Mouse (Mus musculus): Measurements from ENCODE around the gene Ostm1. TPM values are rescaled to one million over a fixed set of nuclear protein-coding genes. Genes with fewer than 3 reads are reported as not detected.

Gene Ostm1
- polyA plus RNA-seq, 1 experiment from 2014 or later, result 21.7 TPM

GRCm38 (mm10) chr10:42613075-42613474 lies 29.5 kb downstream of the Ostm1 start:
- Histone ChIP-seq H3K9me3 (no peaks in the 10 kb centered on the region), H3K36me3 (no peaks in the 10 kb centered on the region), H3K4me2 (replicated peaks) (no peak overlapping the region), H3K9ac (no peak overlapping the region), H3K27ac (no peak overlapping the region), H3K27me3 (replicated peaks) (peaks cover 85% of the 10 kb centered on the region), H3K4me3 (no peak overlapping the region), H3K4me1 (peaks cover 6% of the 10 kb centered on the region)
- ATAC-seq (ENCODE audit: low FRiP score, low read depth), result no peak
- 5% methylated on average over 12 of the region's 12 CpGs for WGBS

GRCm38 (mm10) chr10:42613639-42614381 lies 30.2 kb downstream of the Ostm1 start:
- Histone ChIP-seq H3K9me3 (no peaks in the 10 kb centered on the region), H3K27me3 (replicated peaks) (peaks cover 86% of the 10 kb centered on the region), H3K27ac (no peak overlapping the region), H3K4me2 (replicated peaks) (peak overlapping the region; percentile 64), H3K4me3 (peak overlapping the region; percentile 27), H3K4me1 (peaks cover 6% of the 10 kb centered on the region), H3K9ac (no peak overlapping the region), H3K36me3 (no peaks in the 10 kb centered on the region)
- WGBS, result under 1% methylated on average over 40 of the region's 40 CpGs
- ATAC-seq (ENCODE audit: low FRiP score, low read depth), result peak; percentile 50; the same call in 1 of the 2 replicates

DNA sequence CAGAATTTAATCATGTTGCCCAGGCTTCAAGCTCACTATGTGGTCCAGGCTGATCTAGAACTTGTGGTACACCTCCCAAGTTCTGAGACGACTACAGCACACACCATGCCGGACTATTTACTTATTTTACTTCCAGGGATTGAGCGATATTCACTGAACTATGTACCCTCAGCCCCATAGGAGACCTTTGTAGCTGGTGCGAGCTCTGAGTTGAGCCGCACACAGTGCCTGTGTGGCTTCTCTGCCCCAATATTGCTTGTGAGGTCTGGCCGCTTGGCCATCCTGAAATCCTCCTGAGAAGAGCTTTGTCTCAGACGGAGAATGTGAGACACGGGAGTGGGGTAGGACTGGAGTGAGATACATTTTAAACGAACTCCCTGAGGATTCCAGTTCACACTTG lies 31.1 kb downstream of the Ostm1 start:
- H3K9ac ChIP-seq, result no peak overlapping the region
- peaks cover 91% of the 10 kb centered on the region for H3K27me3 ChIP-seq (replicated peaks)
- no peak overlapping the region for H3K4me3 ChIP-seq
- no peaks in the 10 kb centered on the region for H3K36me3 ChIP-seq
- no peaks in the 10 kb centered on the region for H3K9me3 ChIP-seq
- WGBS, result 5% methylated on average over 9 of the region's 9 CpGs
- no peak overlapping the region for H3K27ac ChIP-seq
- H3K4me1 ChIP-seq, result peaks cover 6% of the 10 kb centered on the region
- no peak overlapping the region for H3K4me2 ChIP-seq (replicated peaks)
- ATAC-seq (ENCODE audit: low FRiP score, low read depth), result no peak

GRCm38 (mm10) chr10:42618291-42618690 lies 34.7 kb downstream of the Ostm1 start:
- Histone ChIP-seq H3K27me3 (replicated peaks) (peaks cover 92% of the 10 kb centered on the region), H3K4me3 (no peak overlapping the region), H3K4me1 (peaks cover 6% of the 10 kb centered on the region), H3K4me2 (replicated peaks) (no peak overlapping the region), H3K27ac (no peak overlapping the region), H3K9me3 (no peaks in the 10 kb centered on the region), H3K36me3 (no peaks in the 10 kb centered on the region), H3K9ac (no peak overlapping the region)
- 27% methylated on average over 2 of the region's 2 CpGs for WGBS
- ATAC-seq (ENCODE audit: low FRiP score, low read depth), result no peak

DNA sequence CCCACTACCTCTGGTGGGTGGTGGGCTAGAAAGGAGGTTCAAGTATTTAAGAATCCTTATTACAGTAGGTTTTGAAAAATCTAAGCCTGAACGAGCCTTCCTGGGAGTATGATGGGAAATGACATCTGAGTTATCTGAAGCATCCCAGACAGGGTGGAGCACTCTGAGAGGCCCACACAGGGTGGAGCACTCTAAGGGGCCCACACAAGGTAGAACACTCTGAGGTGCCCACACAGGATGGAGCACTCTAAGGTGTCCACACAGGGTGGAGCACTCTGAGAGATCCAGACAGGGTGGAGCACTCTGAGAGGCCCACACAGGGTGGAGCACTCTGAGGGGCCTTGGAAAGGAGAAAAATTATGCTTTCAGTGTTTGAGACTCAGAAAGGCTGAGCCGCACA lies 42.3 kb downstream of the Ostm1 start:
- peaks cover 93% of the 10 kb centered on the region for H3K27me3 ChIP-seq (replicated peaks)
- no peak overlapping the region for H3K9ac ChIP-seq
- no peaks in the 10 kb centered on the region for H3K36me3 ChIP-seq
- no peak for ATAC-seq (ENCODE audit: low FRiP score, low read depth)
- peaks cover 4% of the 10 kb centered on the region; the same call in 1 of the 2 replicates for H3K4me1 ChIP-seq
- H3K4me2 ChIP-seq (replicated peaks), result no peak overlapping the region
- H3K9me3 ChIP-seq, result no peaks in the 10 kb centered on the region
- no peak overlapping the region for H3K27ac ChIP-seq
- H3K4me3 ChIP-seq, result no peak overlapping the region
- 80% methylated on average over 2 of the region's 2 CpGs for WGBS

DNA sequence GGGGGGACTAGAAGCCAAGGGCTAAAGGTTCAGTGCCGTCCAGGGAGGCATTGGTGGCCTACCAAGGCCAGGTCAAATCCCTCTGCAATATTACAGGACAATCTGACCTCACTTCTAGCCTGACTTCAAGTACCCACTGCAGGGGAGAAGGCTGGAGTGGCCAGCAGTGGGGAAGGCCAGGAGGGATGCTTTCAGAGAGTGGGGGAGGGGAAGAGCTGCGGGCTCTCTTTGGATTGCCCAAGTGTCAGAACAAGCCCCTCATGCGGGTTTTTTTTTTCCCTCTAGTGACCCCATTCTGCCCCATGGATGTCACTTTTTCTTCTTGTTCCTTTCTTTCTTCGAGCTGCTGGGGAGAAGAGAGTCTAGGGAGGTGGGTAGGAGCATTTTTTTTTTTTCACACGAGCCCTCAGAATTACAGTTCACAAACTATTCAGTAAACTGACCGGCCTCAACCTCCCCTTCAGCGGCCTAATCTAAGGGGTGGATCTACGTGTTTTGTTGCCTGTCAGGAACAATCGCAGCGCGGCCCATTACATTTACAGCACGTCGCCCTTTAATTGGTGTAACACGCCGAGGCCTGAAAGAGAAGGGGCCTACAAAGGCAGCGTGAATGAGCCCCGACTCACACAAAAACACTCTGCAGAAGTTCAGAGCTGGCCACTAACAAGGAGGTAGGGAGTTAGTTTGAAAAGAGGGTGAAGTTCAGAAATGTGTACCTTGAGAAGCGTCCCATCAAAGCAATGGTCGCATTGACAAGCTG lies 47.2 kb downstream of the Ostm1 start:
- Histone ChIP-seq H3K4me1 (peaks cover 28% of the 10 kb centered on the region), H3K27me3 (replicated peaks) (peaks cover 92% of the 10 kb centered on the region), H3K4me2 (replicated peaks) (peak overlapping the region; percentile 54), H3K27ac (no peak overlapping the region), H3K4me3 (no peak overlapping the region), H3K36me3 (no peaks in the 10 kb centered on the region), H3K9ac (no peak overlapping the region), H3K9me3 (no peaks in the 10 kb centered on the region)
- WGBS, result 1% methylated on average over 19 of the region's 19 CpGs
- ATAC-seq (ENCODE audit: low FRiP score, low read depth), result peak; percentile 58

DNA sequence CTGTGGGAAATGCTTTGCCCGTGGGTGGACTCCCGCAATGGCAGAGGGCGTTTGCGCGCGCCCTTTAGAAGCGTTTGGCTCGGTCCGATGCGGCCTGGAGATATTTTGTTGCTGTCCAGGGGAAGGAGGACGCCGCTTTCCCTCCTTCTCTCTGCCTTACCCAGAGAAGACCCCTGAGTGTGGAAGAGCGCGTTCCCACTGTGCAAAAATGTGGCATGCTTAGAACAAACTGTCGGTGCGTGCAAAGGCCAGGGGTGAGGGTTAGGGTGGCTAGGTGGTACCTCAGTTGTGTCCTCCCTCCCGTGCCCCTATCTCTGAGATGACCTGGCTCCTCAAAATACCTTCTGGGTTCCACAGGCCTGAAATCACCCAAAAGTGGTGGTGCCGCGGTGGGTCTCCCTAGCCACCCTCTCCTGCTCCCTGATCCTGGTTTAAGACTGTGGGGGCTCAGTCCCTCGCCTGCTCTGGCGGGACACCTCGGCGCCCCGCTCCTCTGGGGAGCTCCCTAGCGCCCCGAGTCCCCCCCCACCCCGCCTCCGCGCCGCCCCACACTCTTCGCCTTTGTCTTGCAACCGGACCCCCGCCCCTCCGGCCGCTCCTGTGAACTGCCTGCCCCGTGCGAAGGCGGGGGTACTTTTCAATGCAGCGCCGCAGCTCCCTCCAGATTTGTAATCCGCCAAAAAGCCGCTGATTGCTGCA lies 48.3 kb downstream of the Ostm1 start:
- Histone ChIP-seq H3K4me3 (peak overlapping the region; percentile 23), H3K9me3 (no peaks in the 10 kb centered on the region), H3K36me3 (no peaks in the 10 kb centered on the region), H3K9ac (no peak overlapping the region), H3K27me3 (replicated peaks) (peaks cover 92% of the 10 kb centered on the region), H3K4me1 (peaks cover 34% of the 10 kb centered on the region), H3K4me2 (replicated peaks) (peak overlapping the region; percentile 54), H3K27ac (no peak overlapping the region)
- WGBS, result 1% methylated on average over 42 of the region's 42 CpGs
- no peak for ATAC-seq (ENCODE audit: low FRiP score, low read depth)

- under 1% methylated on average over 39 of the region's 39 CpGs for whole genome bisulfite sequencing
- no peaks in the 10 kb centered on the region for H3K9me3 ChIP-seq
- peaks cover 34% of the 10 kb centered on the region for H3K4me1 ChIP-seq
- peaks cover 91% of the 10 kb centered on the region for H3K27me3 ChIP-seq (replicated peaks)
- H3K9ac ChIP-seq, result no peak overlapping the region
- H3K27ac ChIP-seq, result no peak overlapping the region
- peak overlapping the region; percentile 23; the same call in 1 of the 2 replicates for H3K4me3 ChIP-seq
- ATAC-seq (ENCODE audit: low FRiP score, low read depth), result no peak
- no peaks in the 10 kb centered on the region for H3K36me3 ChIP-seq
- H3K4me2 ChIP-seq (replicated peaks), result peak overlapping the region; percentile 54
Measured at GRCm38 (mm10) chr10:42632453-42633360, 49.1 kb downstream of the Ostm1 start.

- no peak overlapping the region for H3K9ac ChIP-seq
Measured at GRCm38 (mm10) chr10:42633361-42634121, 49.9 kb downstream of the Ostm1 start.

GRCm38 (mm10) chr10:42634122-42634720 lies 50.6 kb downstream of the Ostm1 start:
- Histone ChIP-seq H3K36me3 (no peaks in the 10 kb centered on the region), H3K4me3 (no peak overlapping the region), H3K27me3 (replicated peaks) (peaks cover 86% of the 10 kb centered on the region), H3K9me3 (no peaks in the 10 kb centered on the region), H3K4me1 (peaks cover 34% of the 10 kb centered on the region), H3K27ac (no peak overlapping the region), H3K4me2 (replicated peaks) (no peak overlapping the region), H3K9ac (no peak overlapping the region)
- WGBS, result 2% methylated on average over 8 of the region's 8 CpGs
- ATAC-seq (ENCODE audit: low FRiP score, low read depth), result no peak

More at GRCm38 (mm10) chr10:42633361-42634121, 49.9 kb downstream of the Ostm1 start:
- peaks cover 91% of the 10 kb centered on the region for H3K27me3 ChIP-seq (replicated peaks)
- no peak overlapping the region for H3K27ac ChIP-seq
- H3K4me3 ChIP-seq, result peak overlapping the region; percentile 7; the same call in 1 of the 2 replicates
- ATAC-seq (ENCODE audit: low FRiP score, low read depth), result no peak
- WGBS, result 3% methylated on average over 23 of the region's 23 CpGs
- peak overlapping the region; percentile 54 for H3K4me2 ChIP-seq (replicated peaks)
- H3K9me3 ChIP-seq, result no peaks in the 10 kb centered on the region
- peaks cover 34% of the 10 kb centered on the region for H3K4me1 ChIP-seq
- no peaks in the 10 kb centered on the region for H3K36me3 ChIP-seq

Data from neural tube, embryonic 12.5 days (tissue).